Mouse (Mus musculus): ENCODE data around the gene Scaper.
A peak's percentile ranks its signal among the peaks of the same experiment; 100 is the strongest.

Gene Scaper

DNA sequence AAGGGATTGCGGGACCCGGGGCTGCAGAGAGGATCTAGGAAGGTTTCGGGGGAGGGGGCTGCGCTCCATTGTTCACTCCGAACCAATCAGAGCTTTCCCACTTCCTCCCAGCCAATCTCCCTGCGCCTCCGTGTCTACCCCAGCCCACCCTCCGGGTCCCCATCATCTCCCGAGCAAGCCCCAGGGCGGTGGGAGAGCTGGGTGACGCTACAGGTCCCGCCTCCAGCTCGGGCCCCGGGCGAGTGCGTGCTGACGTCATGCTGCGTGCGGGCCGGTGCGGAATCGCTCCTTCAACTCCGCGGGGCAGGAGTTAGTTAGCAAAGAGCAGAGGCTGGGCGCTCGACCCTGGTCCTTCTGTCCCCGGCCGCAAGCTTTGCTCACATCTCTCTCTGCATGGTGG lies 397.0 kb downstream of the Scaper start:
- peak; percentile 94 for DNase-seq (ENCODE audit: low read depth, low spot score)

DNA sequence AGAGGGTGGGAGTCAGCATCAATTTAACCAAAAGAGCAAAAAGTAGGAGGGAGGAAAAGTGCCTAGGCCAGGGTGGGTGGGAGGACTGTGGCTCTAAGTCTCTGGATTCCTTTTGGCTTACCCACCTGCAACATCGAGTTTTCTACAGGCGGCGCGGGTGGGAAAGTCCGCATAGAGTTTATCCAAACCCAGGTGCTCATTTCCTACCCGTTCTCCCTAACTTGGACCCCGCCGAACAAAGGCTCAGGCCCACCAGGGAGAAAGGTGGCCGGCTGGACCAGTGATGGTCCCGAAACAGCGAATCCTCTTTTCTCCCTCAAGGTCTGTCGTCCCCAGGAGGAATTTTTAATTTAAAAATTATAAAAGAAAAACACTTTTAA lies 397.5 kb downstream of the Scaper start:
- DNase-seq (ENCODE audit: low read depth, low spot score) = no peak

DNA sequence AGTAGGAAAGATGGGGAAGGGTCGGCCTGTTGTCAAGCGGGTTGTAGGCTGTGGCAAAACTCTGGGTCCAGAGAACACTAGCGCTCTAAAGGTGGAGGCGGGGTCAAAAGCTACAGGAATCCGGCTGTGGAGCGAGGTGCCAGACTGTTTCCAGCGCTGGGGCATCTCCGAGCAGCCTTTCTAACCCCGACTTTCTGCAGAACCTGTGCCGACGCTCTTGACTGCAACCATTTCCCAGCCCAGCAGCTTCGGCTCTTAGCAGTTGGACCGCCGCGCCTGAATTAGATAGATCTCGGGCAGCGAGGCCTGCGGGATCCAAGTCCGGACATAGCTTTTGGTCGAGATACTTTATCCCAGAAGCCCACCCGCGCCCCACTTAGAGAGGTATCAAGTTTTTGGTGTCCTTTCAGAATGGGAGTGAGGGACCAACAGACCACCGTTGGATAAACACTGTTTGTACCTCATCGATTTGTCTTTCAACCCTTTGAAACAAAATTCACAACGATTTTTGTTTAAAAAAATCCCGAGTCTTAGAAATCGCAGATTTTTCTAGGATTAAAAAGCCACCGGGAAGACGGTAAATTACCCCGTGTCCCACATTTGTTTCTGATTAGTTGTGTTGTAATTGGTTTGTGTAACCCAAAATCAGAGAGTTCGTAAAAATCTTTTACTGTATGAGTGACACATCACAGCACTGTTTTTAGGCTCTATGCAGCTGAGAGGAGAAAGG lies 398.1 kb downstream of the Scaper start:
- DNase-seq (ENCODE audit: low read depth, low spot score) = no peak

- no peak for DNase-seq (ENCODE audit: low read depth, low spot score)
Measured at GRCm38 (mm10) chr9:55539006-55539405, 398.9 kb downstream of the Scaper start.

- no peak for DNase-seq (ENCODE audit: low read depth, low spot score)
Measured at GRCm38 (mm10) chr9:55538377-55538776, 399.5 kb downstream of the Scaper start, which contains the start of gene Isl2. Isl2 (plus strand) TSS chr9:55538672.

- peak; percentile 73 for DNase-seq (ENCODE audit: low read depth, low spot score)
Measured at GRCm38 (mm10) chr9:55535907-55536306, 402.0 kb downstream of the Scaper start.

DNA sequence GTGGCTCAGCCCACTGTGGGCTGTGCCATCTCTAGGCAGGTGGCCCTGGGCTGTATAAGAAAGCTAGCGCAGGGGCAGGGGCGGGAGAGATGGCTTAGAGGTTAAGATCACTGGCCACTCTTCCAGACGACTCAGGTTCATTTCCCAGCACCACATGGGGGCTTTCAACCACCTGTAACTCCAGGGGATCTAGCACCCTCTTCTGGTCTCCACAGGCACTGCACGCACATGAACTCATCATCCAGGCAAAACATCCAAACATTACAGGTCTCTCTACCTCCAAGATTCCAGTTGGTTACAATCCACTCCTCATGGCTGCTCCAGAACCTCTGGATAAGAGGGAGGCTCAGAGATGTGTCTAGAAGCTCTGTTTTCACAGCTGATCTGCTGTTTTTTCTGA lies 412.2 kb downstream of the Scaper start:
- no peak for DNase-seq (ENCODE audit: low read depth, low spot score)

DNA sequence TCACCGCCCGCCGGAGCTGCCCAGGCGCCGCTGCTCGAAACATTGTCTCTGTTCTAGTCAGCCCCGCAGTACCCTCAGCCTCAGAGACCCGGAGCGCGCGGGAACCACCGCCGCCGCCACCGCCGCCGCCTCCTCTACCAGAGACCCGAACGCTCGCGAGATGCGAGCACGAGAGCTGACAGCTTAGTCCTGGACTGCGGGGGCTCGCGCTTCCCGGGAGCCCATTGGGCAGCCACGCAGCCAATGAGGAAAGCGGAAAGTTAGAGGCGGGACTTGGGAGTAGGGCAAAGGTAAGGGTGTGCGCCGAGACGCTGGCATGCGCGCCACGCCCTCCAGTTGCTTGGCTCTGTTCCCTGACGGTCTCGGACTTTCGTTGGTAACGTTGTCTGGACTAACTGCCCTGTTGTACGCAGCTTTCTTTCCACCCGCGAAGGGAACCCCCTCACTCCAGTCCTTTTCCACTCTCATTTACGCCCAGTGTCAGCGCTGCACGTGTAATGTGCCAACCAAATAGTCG lies 425.8 kb downstream of the Scaper start, which contains the start of gene Etfa:
TSS of gene Etfa (minus strand) at position 217 of the 517 bp plus-strand sequence.
- DNase-seq (ENCODE audit: low read depth, low spot score) = peak; percentile 98

- peak; percentile 52 for DNase-seq (ENCODE audit: low read depth, low spot score)
Measured at GRCm38 (mm10) chr9:55511521-55511993, 426.4 kb downstream of the Scaper start.

GRCm38 (mm10) chr9:55510651-55511235 lies 427.2 kb downstream of the Scaper start:
- no peak for DNase-seq (ENCODE audit: low read depth, low spot score)

GRCm38 (mm10) chr9:55509731-55510130 lies 428.2 kb downstream of the Scaper start:
- no peak for DNase-seq (ENCODE audit: low read depth, low spot score)

DNA sequence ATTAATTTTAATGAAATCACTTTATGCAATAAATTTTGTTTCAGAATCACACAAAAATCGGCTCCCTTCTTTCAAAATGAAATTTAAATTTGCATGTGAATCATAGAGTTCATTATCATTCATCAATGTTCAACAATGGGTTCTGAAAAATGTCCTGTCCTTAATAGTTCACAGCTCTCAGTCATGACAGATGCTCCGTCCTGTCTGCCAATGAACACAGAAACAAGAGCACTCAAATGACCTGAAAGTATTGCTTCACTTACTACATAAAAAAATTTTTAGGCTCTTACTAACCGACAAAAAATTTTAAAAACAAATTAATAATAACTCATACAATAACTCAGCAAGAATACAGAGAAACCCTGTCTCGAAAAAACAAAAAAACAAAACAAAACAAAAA lies 429.2 kb downstream of the Scaper start:
- no peak for DNase-seq (ENCODE audit: low read depth, low spot score)

DNA sequence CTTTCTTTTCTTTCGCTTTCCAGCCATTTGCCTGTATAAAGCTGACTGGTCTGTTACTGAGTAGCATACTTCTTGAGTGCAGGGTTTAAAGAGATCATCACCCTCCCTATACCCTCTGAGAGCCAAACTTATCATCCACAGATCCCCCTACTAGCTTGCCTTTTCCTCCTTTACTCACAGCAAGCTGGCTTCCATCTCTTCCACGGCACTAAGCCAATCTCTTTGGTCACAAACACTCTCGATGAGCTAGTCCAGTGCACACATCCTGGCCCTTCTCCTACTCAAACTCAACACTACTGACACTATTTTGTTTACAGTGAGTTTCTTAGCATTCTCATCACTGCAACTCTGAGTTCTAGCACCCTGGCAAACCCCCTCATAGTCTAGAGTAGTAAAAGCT lies 430.0 kb downstream of the Scaper start:
- no peak for DNase-seq (ENCODE audit: low read depth, low spot score)
